Comparison of ENCODE assay signal across 8 mouse cellular contexts in the genomic region with DNA sequence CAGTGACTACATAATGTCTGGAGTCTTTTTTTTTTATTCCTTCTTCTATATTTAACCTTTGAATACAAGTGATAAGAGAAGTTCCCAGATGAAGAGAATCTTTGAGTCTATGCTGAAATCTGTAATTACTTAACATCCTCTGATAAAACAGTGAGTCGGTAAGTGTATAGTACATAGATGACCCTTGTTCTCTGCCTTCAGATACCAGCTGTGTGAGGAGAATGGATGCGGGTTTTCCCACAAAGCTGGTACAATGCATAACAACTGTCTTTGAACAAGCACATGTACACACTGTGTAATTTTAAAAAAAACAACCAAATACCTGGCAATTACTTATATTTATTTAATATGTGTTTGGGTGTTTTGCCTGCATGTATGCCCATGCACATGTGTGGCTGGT.
DNase-seq lines count a peak whose midpoint lies in the region; ATAC-seq and TF ChIP-seq lines count a peak whose summit lies in the region.

No protein-coding gene starts in this region.

- no peak for DNase-seq in left cerebral cortex, adult 2 months (ENCODE audit: extremely low spot score in 1 of 2, low spot score in 2 of 2)
- no peak for DNase-seq in left cerebral cortex, adult 8-10 months (ENCODE audit: low spot score in 2 of 2)
- DNase-seq in spleen, postnatal 14 days (ENCODE audit: low spot score in 2 of 2), result no peak
- no peak for DNase-seq in adrenal gland, adult (ENCODE audit: inconsistent age in 2 of 2, low spot score in 1 of 2)
- DNase-seq in gastrocnemius, postnatal 10 days, result no peak

- no peak for TF ChIP-seq CTCF in left cerebral cortex, adult 2 months (IDR thresholded peaks at IDR 0.05)
- no peak for TF ChIP-seq CTCF in embryonic fibroblast, embryonic 13.5 days (IDR thresholded peaks at IDR 0.05; ENCODE audit: borderline replicate concordance, insufficient read depth, low read length)

- no peaks in the 10 kb centered on the region for H3K36me3 ChIP-seq in hindbrain, embryonic 15.5 days
- H3K36me3 ChIP-seq in myocyte (ENCODE audit: control insufficient read depth, insufficient read depth), result no peaks in the 10 kb centered on the region

- H3K79me2 ChIP-seq in myocyte (ENCODE audit: control insufficient read depth, insufficient read depth), result no peaks in the 10 kb centered on the region

- ATAC-seq in hindbrain, embryonic 15.5 days (ENCODE audit: low FRiP score, low read depth), result peak; percentile 52; the same call in 1 of the 2 replicates

- WGBS in hindbrain, embryonic 15.5 days, result 34% methylated on average over 2 of the region's 2 CpGs

- peak overlapping the region; percentile 48 for H3K4me2 ChIP-seq in hindbrain, embryonic 15.5 days
- peak overlapping the region; percentile 7 for H3K4me2 ChIP-seq in myocyte (ENCODE audit: low read depth)

- no peaks in the 10 kb centered on the region for H3K27me3 ChIP-seq in hindbrain, embryonic 15.5 days
- no peaks in the 10 kb centered on the region for H3K27me3 ChIP-seq in myocyte (ENCODE audit: control insufficient read depth, insufficient read depth, insufficient read length)

- peaks cover 9% of the 10 kb centered on the region for H3K4me1 ChIP-seq in embryonic fibroblast, embryonic 13.5 days (ENCODE audit: control insufficient read depth, insufficient read depth, low read length)
- H3K4me1 ChIP-seq in hindbrain, embryonic 15.5 days (replicated peaks), result peaks cover 4% of the 10 kb centered on the region

- no peak overlapping the region for H3ac ChIP-seq in myocyte (ENCODE audit: control insufficient read depth, insufficient read length)

- H3K9ac ChIP-seq in hindbrain, embryonic 15.5 days, result no peak overlapping the region

- no peak overlapping the region; the same call in 1 of the 2 replicates for H3K4me3 ChIP-seq in left cerebral cortex, adult 2 months
- no peak overlapping the region for H3K4me3 ChIP-seq in embryonic fibroblast, embryonic 13.5 days (ENCODE audit: insufficient read depth, low read length)
- H3K4me3 ChIP-seq in hindbrain, embryonic 15.5 days, result no peak overlapping the region
- no peak overlapping the region for H3K4me3 ChIP-seq in myocyte

- no peak for TF ChIP-seq POLR2A in embryonic fibroblast, embryonic 13.5 days (IDR thresholded peaks at IDR 0.05; ENCODE audit: low read depth, low read length)
- no peak for TF ChIP-seq POLR2A in myocyte (IDR thresholded peaks at IDR 0.05; ENCODE audit: insufficient read length, low read depth)

- H3K9me3 ChIP-seq in hindbrain, embryonic 15.5 days, result no peaks in the 10 kb centered on the region

- intact Hi-C loops in left cerebral cortex, adult 2 months (cut with DNase I), result no loop called here

- H3K27ac ChIP-seq in left cerebral cortex, adult 2 months, result peak overlapping the region; percentile 38; the same call in 1 of the 2 replicates
- H3K27ac ChIP-seq in embryonic fibroblast, embryonic 13.5 days (ENCODE audit: insufficient read depth, low read length), result peak overlapping the region; percentile 94
- H3K27ac ChIP-seq in hindbrain, embryonic 15.5 days (replicated peaks), result peak overlapping the region; percentile 89

TF ChIP-seq in myocyte, 11 proteins besides CTCF, POLR2A, EP300 and RAD21:
- TF ChIP-seq MYOG (IDR thresholded peaks at IDR 0.05; ENCODE audit: control insufficient read depth in 1 of 3, insufficient read depth in 1 of 3, insufficient read length in 2 of 3, low read depth in 2 of 3) (no peak), CEBPB (IDR thresholded peaks at IDR 0.05; ENCODE audit: insufficient read depth, poor library complexity, severe bottlenecking) (no peak), TCF12 (IDR thresholded peaks at IDR 0.05; ENCODE audit: insufficient read depth, poor library complexity, severe bottlenecking) (no peak), USF1 (IDR thresholded peaks at IDR 0.05; ENCODE audit: low read depth) (no peak), SRF (IDR thresholded peaks at IDR 0.05; ENCODE audit: control insufficient read depth, insufficient read length, low read depth) (no peak), REST (IDR thresholded peaks at IDR 0.05; ENCODE audit: insufficient read depth, insufficient read length) (no peak), MYOD1 (IDR thresholded peaks at IDR 0.05; ENCODE audit: control insufficient read depth in 1 of 3, insufficient read length in 2 of 3, low read depth in 2 of 3) (no peak), E2F4 (IDR thresholded peaks at IDR 0.05; ENCODE audit: insufficient read depth) (no peak), TCF3 (IDR thresholded peaks at IDR 0.05; ENCODE audit: insufficient read length, low read depth) (no peak), MAX (IDR thresholded peaks at IDR 0.05; ENCODE audit: low read depth) (no peak), POLR2AphosphoS2 (IDR thresholded peaks at IDR 0.05; ENCODE audit: insufficient read length, low read depth) (no peak)

Comparison
In these comparisons a context has a peak if more than half of its experiments do, and no peak if none do; other contexts are left out.
1. H3K27ac ChIP-seq: peak in every context shown above with its lines; median percentile 94 in embryonic fibroblast, embryonic 13.5 days; 89 in hindbrain, embryonic 15.5 days; 38 in left cerebral cortex, adult 2 months.